Mouse (Mus musculus) cerebellum, adult 11-12 months (tissue): ENCODE data around the gene Zfp592.

Experiments used
- DNase-seq: peaks from one replicate; pipeline ENCODE4 v3.0.0; 2022

Gene Zfp592

GRCm38 (mm10) chr7:81059388-81059787 lies 65.9 kb downstream of the Zfp592 start:
- no peak for DNase-seq

GRCm38 (mm10) chr7:81060908-81061307 lies 67.4 kb downstream of the Zfp592 start:
- DNase-seq = no peak

- no peak for DNase-seq
These were observed 68.5 kb downstream of the Zfp592 start for GRCm38 (mm10) chr7:81061936-81062335.

GRCm38 (mm10) chr7:81063332-81063731 lies 69.9 kb downstream of the Zfp592 start:
- DNase-seq = no peak

GRCm38 (mm10) chr7:81066714-81067113 lies 73.2 kb downstream of the Zfp592 start:
- no peak for DNase-seq

GRCm38 (mm10) chr7:81072463-81072862 lies 79.0 kb downstream of the Zfp592 start:
- DNase-seq = no peak

GRCm38 (mm10) chr7:81073273-81073672 lies 79.8 kb downstream of the Zfp592 start:
- DNase-seq = no peak

GRCm38 (mm10) chr7:81074546-81074945 lies 81.1 kb downstream of the Zfp592 start:
- no peak for DNase-seq

- no peak for DNase-seq
These were observed 81.8 kb downstream of the Zfp592 start for GRCm38 (mm10) chr7:81075299-81075698.

- DNase-seq = no peak
These were observed 82.3 kb downstream of the Zfp592 start for GRCm38 (mm10) chr7:81075732-81076131.

GRCm38 (mm10) chr7:81077009-81077408 lies 83.5 kb downstream of the Zfp592 start:
- no peak for DNase-seq

- DNase-seq = no peak
These were observed 85.3 kb downstream of the Zfp592 start for GRCm38 (mm10) chr7:81078740-81079139.

- DNase-seq = no peak
These were observed 100.0 kb downstream of the Zfp592 start for GRCm38 (mm10) chr7:81093420-81093965.

GRCm38 (mm10) chr7:81094104-81094757 lies 100.8 kb downstream of the Zfp592 start:
- no peak for DNase-seq
